8 mouse cellular contexts compared by ENCODE assay signal in the genomic region with DNA sequence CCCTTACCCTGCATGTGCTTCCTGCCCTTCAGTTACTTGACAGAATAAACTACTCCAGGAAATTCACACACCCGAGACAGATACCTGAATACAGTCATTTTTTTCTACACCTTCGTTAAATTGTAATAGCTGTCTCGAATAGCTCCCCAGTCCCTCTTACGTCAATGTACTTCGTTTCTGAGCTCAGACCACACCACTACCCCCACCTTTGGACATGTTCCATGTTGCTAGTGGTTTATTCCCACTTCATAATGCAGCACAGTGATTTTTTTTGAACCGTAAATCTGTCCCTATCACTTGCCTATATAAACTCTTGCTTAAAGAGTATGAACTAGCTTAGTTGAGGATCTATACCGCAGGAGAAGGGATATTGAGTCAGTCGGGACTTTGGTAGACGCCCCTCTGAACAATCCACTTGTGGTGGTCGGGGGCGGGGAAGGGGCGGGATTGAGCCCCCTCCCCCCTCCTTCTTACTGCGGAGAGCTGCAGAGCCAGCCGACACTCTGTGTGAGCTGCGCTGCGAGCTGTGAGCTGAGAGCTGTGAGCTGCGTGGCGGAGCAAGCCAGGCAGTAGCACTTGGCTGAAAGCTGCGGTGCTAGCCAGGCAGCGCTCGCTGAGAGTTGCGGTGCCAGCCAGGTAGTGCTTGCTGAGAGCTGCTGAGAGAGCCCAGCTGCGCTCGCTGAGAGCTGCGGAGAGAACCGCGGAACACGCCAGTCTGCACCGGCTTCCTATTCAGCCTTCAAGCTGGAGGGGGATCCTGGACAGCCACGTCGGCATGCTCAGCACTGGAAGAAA. TPM values are rescaled to one million over a fixed set of nuclear protein-coding genes. Genes with fewer than 3 reads are reported as not detected.
DNase-seq lines count a peak whose midpoint lies in the region; ATAC-seq and TF ChIP-seq lines count a peak whose summit lies in the region.

TSS of gene Magel2 (plus strand) at position 501 of the 795 bp plus-strand sequence.

- H3K4me3 ChIP-seq in heart, embryonic 11.5 days (ENCODE audit: low read depth, low read length), result peak within 1 kb of the TSS; percentile 39
- no peak within 1 kb of the TSS for H3K4me3 ChIP-seq in heart, adult 2 months

- peak within 1 kb of the TSS; percentile 74 for H3K4me2 ChIP-seq in heart, embryonic 11.5 days

- no peak for TF ChIP-seq EP300 in heart, adult 2 months (IDR thresholded peaks at IDR 0.05; ENCODE audit: insufficient read depth, low read depth, low read length)

- no peak for DNase-seq in heart, adult 2 months
- peak; percentile 78 for DNase-seq in ES-CJ7 (ENCODE audit: low read depth, low spot score)
- DNase-seq in embryo, embryonic 11.5 days (ENCODE audit: low read depth, low spot score), result peak; percentile 52
- peak; percentile 56 for DNase-seq in hindlimb bud, embryonic 11.5 days (ENCODE audit: extremely low spot score, low read depth, low spot score)
- DNase-seq in neural tube, embryonic 10.5 days (ENCODE audit: extremely low spot score, low spot score), result peak; percentile 69
- DNase-seq in Muller cell, postnatal 12 days (ENCODE audit: inconsistent ontology term), result no peak

- H3K79me2 ChIP-seq in heart, adult 2 months (replicated peaks; ENCODE audit: control insufficient read depth, insufficient read depth, low read length), result no peaks in the 10 kb centered on the region

- peak within 1 kb of the TSS; percentile 52; the same call in 1 of the 2 replicates for H3K9ac ChIP-seq in heart, embryonic 11.5 days (ENCODE audit: low read depth, low read length)
- H3K9ac ChIP-seq in heart, adult 2 months (ENCODE audit: low read depth, low read length), result no peak within 1 kb of the TSS

- TF ChIP-seq POLR2A in heart, adult 2 months (IDR thresholded peaks at IDR 0.05; ENCODE audit: insufficient read depth, low read depth, low read length), result no peak

- no peaks in the 10 kb centered on the region for H3K27me3 ChIP-seq in heart, embryonic 11.5 days (ENCODE audit: control insufficient read depth, insufficient read depth, low read length)
- H3K27me3 ChIP-seq in heart, adult 2 months (ENCODE audit: control insufficient read depth, insufficient read depth, low read length), result peaks cover 1% of the 10 kb centered on the region; the same call in 1 of the 2 replicates

- H3K27ac ChIP-seq in heart, embryonic 11.5 days (ENCODE audit: low read depth, low read length), result no peak within 1 kb of the TSS
- H3K27ac ChIP-seq in heart, adult 2 months, result no peak within 1 kb of the TSS

- H3K36me3 ChIP-seq in heart, embryonic 11.5 days (ENCODE audit: control insufficient read depth, insufficient read depth, low read length), result no peaks in the 10 kb centered on the region
- no peaks in the 10 kb centered on the region for H3K36me3 ChIP-seq in heart, adult 2 months (ENCODE audit: control insufficient read depth, insufficient read depth, low read length)

- TF ChIP-seq CTCF in heart, adult 2 months (IDR thresholded peaks at IDR 0.05), result no peak

- intact Hi-C loops in heart, adult 2 months (cut with DNase I), result no loop called here

- H3K4me1 ChIP-seq in heart, embryonic 11.5 days (ENCODE audit: control insufficient read depth, insufficient read depth, low read length), result no peaks in the 10 kb centered on the region
- no peaks in the 10 kb centered on the region for H3K4me1 ChIP-seq in heart, adult 2 months (ENCODE audit: control insufficient read depth, insufficient read depth, low read length)

- ATAC-seq in heart, embryonic 11.5 days (replicated peaks; ENCODE audit: insufficient number of reproducible peaks, low FRiP score, low TSS enrichment), result peak; percentile 87
- no peak for ATAC-seq in granulocyte monocyte progenitor cell, adult 5-6 weeks (replicated peaks; ENCODE audit: poor library complexity, severe bottlenecking)

- 15% methylated on average over 31 of the region's 31 CpGs for whole genome bisulfite sequencing in heart, embryonic 11.5 days (ENCODE audit: insufficient replicate concordance)
- 13% methylated on average over 31 of the region's 31 CpGs for WGBS in heart, adult 2 months

- H3K9me3 ChIP-seq in heart, embryonic 11.5 days (replicated peaks; ENCODE audit: control insufficient read depth, low read length), result no peaks in the 10 kb centered on the region; the same call in 1 of the 2 replicates

RNA-seq across cellular contexts. Expression of gene Magel2, which starts in this region (rescaled TPM):
- 0.51 and 0.93 TPM in 2 replicates for polyA plus RNA-seq in heart, embryonic 11.5 days (2014; fragmentation: Nextera tagmentation; extraction: Ambion mirVana)
- total RNA-seq in heart, adult 2 months (2021), result not detected
- polyA plus RNA-seq in heart, adult 2 months (2012; rRNA removed), result 0.02 TPM in 1 of 2 replicates, not detected in the other
- not detected in 2 replicates for total RNA-seq in granulocyte monocyte progenitor cell, adult 5-6 weeks (2014; fragmentation: Nextera tagmentation)
- total RNA-seq in granulocyte monocyte progenitor cell, adult 5-6 weeks (2017), result not detected in 2 replicates

Comparison
In these comparisons a context has a peak if more than half of its experiments do, and no peak if none do; other contexts are left out.
1. Peak in ATAC-seq, H3K4me3 ChIP-seq, H3K9ac ChIP-seq and H3K4me2 ChIP-seq in heart, embryonic 11.5 days; RNA of the gene not detected or under 1 TPM.
2. DNase-seq: peak in ES-CJ7 (single experiment), embryo, embryonic 11.5 days (single experiment), hindlimb bud, embryonic 11.5 days (single experiment) and neural tube, embryonic 10.5 days (single experiment); none in heart, adult 2 months (0 of 2) and Muller cell, postnatal 12 days (single experiment).